Mouse (Mus musculus): ENCODE measurements around the gene Aspdh. TPM values are rescaled to one million over a fixed set of nuclear protein-coding genes. Genes with fewer than 3 reads are reported as not detected.

Gene Aspdh
- polyA plus RNA-seq (2015; fragmentation: Nextera tagmentation; extraction: Ambion mirVana), result 19.4 and 23.5 TPM in 2 replicates

DNA sequence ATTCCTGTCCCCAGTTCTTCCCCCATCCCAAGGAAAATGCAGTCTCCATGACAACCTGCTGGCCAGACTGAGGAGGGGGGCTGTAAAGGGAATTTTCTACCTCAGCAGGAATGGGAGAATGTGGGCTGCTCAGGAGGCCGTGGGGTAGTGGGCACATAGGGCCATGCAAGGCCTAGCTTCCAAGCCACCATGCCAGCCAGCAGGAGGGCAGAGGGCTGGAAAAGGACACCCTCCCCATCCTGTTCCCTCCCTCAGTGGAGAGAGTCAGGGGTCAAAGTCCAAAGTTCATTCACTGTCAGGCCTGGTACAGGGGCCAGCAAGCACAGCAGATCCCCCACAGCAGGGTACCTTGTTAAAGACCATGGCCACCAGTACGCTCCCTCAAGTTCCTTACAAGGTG is at the start of gene Aspdh:
Gene Aspdh (plus strand): TSS at position 281 of the 400 bp plus-strand sequence.
- peak within 1 kb of the TSS; percentile 33 for H3K4me3 ChIP-seq (ENCODE audit: low read depth, low read length)
- H3K4me2 ChIP-seq (ENCODE audit: low read depth, low read length), result peak within 1 kb of the TSS; percentile 39
- H3K36me3 ChIP-seq (ENCODE audit: control insufficient read depth, insufficient read depth), result peaks cover 2% of the 10 kb centered on the region; the same call in 1 of the 2 replicates
- 59% methylated on average over 2 of the region's 2 CpGs for WGBS (ENCODE audit: insufficient replicate concordance)
- no peak within 1 kb of the TSS for H3K27ac ChIP-seq (ENCODE audit: low read length)
- peaks cover 53% of the 10 kb centered on the region for H3K4me1 ChIP-seq (ENCODE audit: control insufficient read depth, low read depth, low read length)
- peaks cover 45% of the 10 kb centered on the region for H3K27me3 ChIP-seq (ENCODE audit: control insufficient read depth, insufficient read depth, low read depth, low read length)
- ATAC-seq (ENCODE audit: low read depth), result no peak
- H3K9me3 ChIP-seq (replicated peaks; ENCODE audit: control insufficient read depth, low read length), result no peaks in the 10 kb centered on the region
- peak within 1 kb of the TSS; percentile 33 for H3K9ac ChIP-seq (ENCODE audit: low read depth, low read length)

DNA sequence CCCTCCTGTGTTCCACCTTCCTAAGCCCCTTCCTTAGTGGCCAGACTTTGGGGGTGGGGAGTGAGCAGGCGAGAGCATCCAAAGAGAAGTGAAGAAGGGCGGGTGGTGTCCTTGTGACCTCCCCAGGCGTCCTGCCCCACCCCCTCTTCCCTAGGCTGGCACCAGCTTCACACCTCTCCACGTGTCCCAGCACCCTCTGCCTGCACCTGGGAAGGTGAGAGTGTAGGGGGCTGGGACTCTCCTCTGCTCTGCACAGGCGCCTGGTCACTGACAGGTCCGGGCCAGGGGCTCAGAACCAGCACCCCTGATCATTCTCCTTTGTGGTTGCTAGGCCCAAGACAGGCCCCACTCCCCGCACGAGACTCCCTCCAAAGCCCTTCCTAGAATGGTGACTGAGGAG is 37.5 kb upstream of the Aspdh start:
- no peak overlapping the region for H3K4me2 ChIP-seq (ENCODE audit: low read depth, low read length)
- no peaks in the 10 kb centered on the region for H3K4me1 ChIP-seq (ENCODE audit: control insufficient read depth, low read depth, low read length)
- H3K27me3 ChIP-seq (ENCODE audit: control insufficient read depth, insufficient read depth, low read depth, low read length), result peaks cover 60% of the 10 kb centered on the region
- H3K27ac ChIP-seq (ENCODE audit: low read length), result no peak overlapping the region
- H3K4me3 ChIP-seq (ENCODE audit: low read depth, low read length), result no peak overlapping the region
- no peaks in the 10 kb centered on the region for H3K36me3 ChIP-seq (ENCODE audit: control insufficient read depth, insufficient read depth)
- 22% methylated on average over 8 of the region's 8 CpGs for WGBS (ENCODE audit: insufficient replicate concordance)
- ATAC-seq (ENCODE audit: low read depth), result no peak
- H3K9ac ChIP-seq (ENCODE audit: low read depth, low read length), result no peak overlapping the region
- H3K9me3 ChIP-seq (replicated peaks; ENCODE audit: control insufficient read depth, low read length), result no peaks in the 10 kb centered on the region

DNA sequence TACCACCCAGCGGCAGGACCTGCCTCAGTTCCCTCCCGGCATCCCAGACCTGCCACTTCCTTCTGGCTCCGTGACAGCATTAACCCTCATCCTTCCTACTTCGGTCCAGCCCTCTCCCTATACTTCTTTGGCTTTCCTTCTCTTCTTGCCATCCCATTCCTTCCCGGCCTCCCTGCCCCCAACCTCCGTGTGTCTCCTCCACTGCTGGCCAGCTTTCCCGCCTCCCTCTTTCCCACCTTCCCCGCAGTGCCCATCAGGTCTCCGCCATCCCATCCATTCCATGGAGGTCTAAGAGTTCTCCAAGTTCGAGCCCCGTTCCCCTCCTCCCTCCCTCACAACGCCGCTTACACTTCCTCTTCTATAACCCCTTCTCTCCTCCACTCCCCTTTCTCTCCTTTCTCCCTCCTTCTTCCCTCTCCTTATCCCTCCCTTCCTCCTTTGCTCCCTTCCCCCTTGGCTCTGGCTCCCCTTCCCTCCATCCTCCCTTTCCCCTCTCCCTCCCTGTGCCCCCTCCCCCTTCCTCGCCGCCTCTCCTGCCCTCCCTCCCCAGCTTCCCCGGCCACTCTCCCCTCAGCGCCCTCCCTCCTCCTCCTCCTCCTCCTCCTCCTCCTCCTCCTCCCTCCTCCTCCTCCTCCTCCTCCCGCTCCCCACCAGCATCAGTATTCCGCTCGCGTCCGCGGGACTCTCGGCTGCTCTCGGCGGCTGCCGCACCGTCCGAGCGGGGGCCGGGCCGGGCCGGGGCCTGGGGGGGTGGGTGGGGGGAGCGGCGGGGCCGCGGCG is 36.8 kb upstream of the Aspdh start:
- Histone ChIP-seq H3K27me3 (ENCODE audit: control insufficient read depth, insufficient read depth, low read depth, low read length) (peaks cover 60% of the 10 kb centered on the region), H3K4me3 (ENCODE audit: low read depth, low read length) (no peak overlapping the region), H3K9ac (ENCODE audit: low read depth, low read length) (no peak overlapping the region), H3K4me1 (ENCODE audit: control insufficient read depth, low read depth, low read length) (peaks cover 2% of the 10 kb centered on the region), H3K9me3 (replicated peaks; ENCODE audit: control insufficient read depth, low read length) (no peaks in the 10 kb centered on the region), H3K27ac (ENCODE audit: low read length) (no peak overlapping the region), H3K36me3 (ENCODE audit: control insufficient read depth, insufficient read depth) (no peaks in the 10 kb centered on the region), H3K4me2 (ENCODE audit: low read depth, low read length) (no peak overlapping the region)
- 4% methylated on average over 16 of the region's 38 CpGs for WGBS (ENCODE audit: insufficient replicate concordance)
- no peak for ATAC-seq (ENCODE audit: low read depth)

DNA sequence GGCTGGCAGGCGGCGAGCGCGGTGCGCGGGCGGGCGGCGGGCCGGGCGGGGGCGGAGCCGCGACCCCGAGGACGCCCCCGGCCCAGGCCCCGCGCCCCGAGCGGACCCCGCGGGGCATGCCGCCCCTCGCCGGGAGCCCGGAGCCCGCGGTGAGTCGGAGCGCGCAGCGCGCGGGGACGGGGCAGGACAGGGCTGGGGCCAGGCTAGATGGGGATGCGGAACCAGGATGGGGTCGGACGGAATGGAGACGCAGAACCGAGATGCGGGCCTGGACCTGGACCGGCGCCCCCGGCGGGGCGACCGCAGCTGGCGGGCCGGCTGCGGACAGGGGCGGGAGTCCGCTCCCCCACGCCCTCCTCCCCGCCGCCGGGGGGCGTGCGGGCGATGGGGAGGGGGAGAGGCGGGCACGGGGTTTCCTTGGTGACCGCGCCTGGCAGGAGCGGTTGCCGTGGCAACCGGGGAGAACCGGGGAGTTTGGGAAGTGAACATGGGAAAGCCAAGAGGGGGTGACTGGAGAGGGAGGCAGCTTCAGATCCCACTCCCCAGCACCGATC is 36.1 kb upstream of the Aspdh start, which contains the start of gene Lrrc4b:
Gene Lrrc4b (plus strand): TSS at position 51 of the 554 bp plus-strand sequence.
- ATAC-seq (ENCODE audit: low read depth), result no peak
- Histone ChIP-seq H3K4me3 (ENCODE audit: low read depth, low read length) (no peak within 1 kb of the TSS), H3K9ac (ENCODE audit: low read depth, low read length) (no peak within 1 kb of the TSS)

DNA sequence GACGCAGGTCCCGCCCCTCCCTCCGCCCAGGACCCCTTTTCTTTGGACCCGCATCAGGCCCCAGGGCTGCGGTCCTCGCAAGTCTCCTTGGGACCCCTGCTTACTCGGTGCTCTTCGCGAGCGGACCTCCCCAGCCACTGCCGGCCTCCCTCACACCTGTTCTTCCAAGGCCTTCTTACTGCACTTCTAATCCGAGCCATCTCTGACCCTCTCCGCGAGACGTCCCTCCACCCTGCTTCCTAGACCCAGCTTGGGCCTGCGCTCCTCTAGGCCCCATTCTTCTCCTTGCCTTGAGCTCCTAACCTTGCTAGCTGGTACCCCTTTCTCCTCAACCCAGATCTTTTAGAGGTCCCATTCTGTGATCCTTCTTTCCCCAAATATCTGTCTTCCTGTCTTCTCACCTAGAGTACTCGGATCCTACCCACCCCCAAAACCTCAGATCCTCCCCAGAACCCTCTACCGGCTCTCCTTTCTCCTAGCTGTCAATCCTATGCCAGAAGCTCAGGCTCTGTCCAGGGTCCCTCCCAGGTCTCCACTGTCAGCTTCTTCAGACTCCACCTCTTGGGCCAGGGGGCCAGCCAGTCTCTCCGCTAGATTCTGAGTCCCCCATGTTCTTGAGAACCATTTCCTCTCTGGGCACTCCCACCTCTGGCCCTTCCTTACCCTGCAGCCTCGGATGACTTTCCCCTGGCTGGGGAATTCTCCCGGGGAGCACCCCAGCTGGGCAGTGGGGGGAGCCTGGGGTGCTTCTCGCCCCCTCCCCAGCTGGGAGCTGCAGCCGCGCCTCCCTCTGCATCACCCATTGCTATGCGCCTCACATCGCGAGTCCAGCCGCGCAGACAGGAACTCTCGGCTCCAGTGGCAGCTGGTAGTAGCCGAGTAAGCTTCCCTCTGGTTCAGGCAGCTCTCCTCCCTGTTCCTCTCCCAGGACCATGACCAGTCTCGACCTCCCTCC is 35.4 kb upstream of the Aspdh start:
- WGBS (ENCODE audit: insufficient replicate concordance), result 6% methylated on average over 31 of the region's 32 CpGs
- H3K36me3 ChIP-seq (ENCODE audit: control insufficient read depth, insufficient read depth), result no peaks in the 10 kb centered on the region
- H3K4me2 ChIP-seq (ENCODE audit: low read depth, low read length), result no peak overlapping the region
- peaks cover 8% of the 10 kb centered on the region for H3K4me1 ChIP-seq (ENCODE audit: control insufficient read depth, low read depth, low read length)
- H3K27me3 ChIP-seq (ENCODE audit: control insufficient read depth, insufficient read depth, low read depth, low read length), result peaks cover 61% of the 10 kb centered on the region
- no peak overlapping the region for H3K9ac ChIP-seq (ENCODE audit: low read depth, low read length)
- H3K9me3 ChIP-seq (replicated peaks; ENCODE audit: control insufficient read depth, low read length), result no peaks in the 10 kb centered on the region
- no peak overlapping the region for H3K27ac ChIP-seq (ENCODE audit: low read length)
- no peak overlapping the region for H3K4me3 ChIP-seq (ENCODE audit: low read depth, low read length)
- ATAC-seq (ENCODE audit: low read depth), result no peak

More for the DNA sequence above, 36.1 kb upstream of the Aspdh start, which contains the start of gene Lrrc4b:
- no peaks in the 10 kb centered on the region for H3K36me3 ChIP-seq (ENCODE audit: control insufficient read depth, insufficient read depth)
- H3K27me3 ChIP-seq (ENCODE audit: control insufficient read depth, insufficient read depth, low read depth, low read length), result peaks cover 60% of the 10 kb centered on the region
- WGBS (ENCODE audit: insufficient replicate concordance), result under 1% methylated on average over 39 of the region's 69 CpGs
- no peaks in the 10 kb centered on the region for H3K9me3 ChIP-seq (replicated peaks; ENCODE audit: control insufficient read depth, low read length)
- no peak within 1 kb of the TSS for H3K27ac ChIP-seq (ENCODE audit: low read length)
- peaks cover 8% of the 10 kb centered on the region for H3K4me1 ChIP-seq (ENCODE audit: control insufficient read depth, low read depth, low read length)
- no peak within 1 kb of the TSS for H3K4me2 ChIP-seq (ENCODE audit: low read depth, low read length)

DNA sequence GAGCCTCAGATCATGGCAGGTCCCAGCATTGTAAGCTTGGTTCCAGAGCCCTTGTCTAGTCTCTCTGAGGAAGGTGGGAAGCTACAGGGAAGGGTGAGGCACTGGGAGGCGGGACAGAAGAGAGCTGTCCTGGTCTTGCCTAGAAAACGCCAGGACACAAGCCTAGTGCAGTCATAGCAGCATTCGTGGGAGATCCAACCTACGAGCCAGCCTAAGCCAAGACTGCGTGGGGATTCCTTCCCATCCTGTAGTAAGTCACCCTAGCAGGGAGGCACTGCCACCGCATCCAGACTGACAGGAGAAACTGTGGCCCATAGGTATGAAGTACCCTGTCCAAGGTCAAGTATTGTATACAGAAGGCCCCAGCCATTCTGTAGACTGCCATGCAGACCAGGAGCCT is 32.6 kb upstream of the Aspdh start:
- H3K27me3 ChIP-seq (ENCODE audit: control insufficient read depth, insufficient read depth, low read depth, low read length), result peaks cover 54% of the 10 kb centered on the region
- H3K9me3 ChIP-seq (replicated peaks; ENCODE audit: control insufficient read depth, low read length), result no peaks in the 10 kb centered on the region
- H3K4me2 ChIP-seq (ENCODE audit: low read depth, low read length), result no peak overlapping the region
- H3K36me3 ChIP-seq (ENCODE audit: control insufficient read depth, insufficient read depth), result no peaks in the 10 kb centered on the region
- ATAC-seq (ENCODE audit: low read depth), result no peak
- H3K27ac ChIP-seq (ENCODE audit: low read length), result no peak overlapping the region
- no peak overlapping the region for H3K4me3 ChIP-seq (ENCODE audit: low read depth, low read length)
- 61% methylated on average over 6 of the region's 6 CpGs for WGBS (ENCODE audit: insufficient replicate concordance)
- peaks cover 13% of the 10 kb centered on the region for H3K4me1 ChIP-seq (ENCODE audit: control insufficient read depth, low read depth, low read length)
- H3K9ac ChIP-seq (ENCODE audit: low read depth, low read length), result no peak overlapping the region

DNA sequence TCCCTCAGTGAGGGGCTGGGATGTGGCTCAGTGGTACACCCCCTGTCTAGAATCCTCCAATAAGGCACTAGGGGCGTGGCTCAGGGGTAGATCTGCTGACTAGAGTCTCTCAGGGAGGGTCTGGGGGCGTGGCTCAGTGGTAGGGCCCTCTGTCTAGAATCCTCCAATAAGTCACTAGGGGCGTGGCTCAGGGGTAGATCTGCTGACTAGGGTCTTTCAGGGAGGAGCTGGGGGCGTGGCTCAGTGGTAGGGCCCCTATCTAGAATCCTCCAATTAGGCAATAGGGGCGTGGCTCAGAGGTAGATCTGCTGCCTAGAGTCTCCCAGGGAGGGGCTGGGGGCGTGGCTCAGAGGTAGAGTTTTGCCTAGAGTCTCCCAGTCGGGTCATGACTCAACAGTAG is 31.8 kb upstream of the Aspdh start:
- peaks cover 13% of the 10 kb centered on the region for H3K4me1 ChIP-seq (ENCODE audit: control insufficient read depth, low read depth, low read length)
- H3K36me3 ChIP-seq (ENCODE audit: control insufficient read depth, insufficient read depth), result no peaks in the 10 kb centered on the region
- ATAC-seq (ENCODE audit: low read depth), result peak; percentile 63
- H3K27ac ChIP-seq (ENCODE audit: low read length), result no peak overlapping the region
- H3K9me3 ChIP-seq (replicated peaks; ENCODE audit: control insufficient read depth, low read length), result no peaks in the 10 kb centered on the region
- H3K4me3 ChIP-seq (ENCODE audit: low read depth, low read length), result no peak overlapping the region
- no peak overlapping the region for H3K4me2 ChIP-seq (ENCODE audit: low read depth, low read length)
- 2% methylated on average over 7 of the region's 7 CpGs for WGBS (ENCODE audit: insufficient replicate concordance)
- peaks cover 45% of the 10 kb centered on the region for H3K27me3 ChIP-seq (ENCODE audit: control insufficient read depth, insufficient read depth, low read depth, low read length)
- H3K9ac ChIP-seq (ENCODE audit: low read depth, low read length), result no peak overlapping the region

DNA sequence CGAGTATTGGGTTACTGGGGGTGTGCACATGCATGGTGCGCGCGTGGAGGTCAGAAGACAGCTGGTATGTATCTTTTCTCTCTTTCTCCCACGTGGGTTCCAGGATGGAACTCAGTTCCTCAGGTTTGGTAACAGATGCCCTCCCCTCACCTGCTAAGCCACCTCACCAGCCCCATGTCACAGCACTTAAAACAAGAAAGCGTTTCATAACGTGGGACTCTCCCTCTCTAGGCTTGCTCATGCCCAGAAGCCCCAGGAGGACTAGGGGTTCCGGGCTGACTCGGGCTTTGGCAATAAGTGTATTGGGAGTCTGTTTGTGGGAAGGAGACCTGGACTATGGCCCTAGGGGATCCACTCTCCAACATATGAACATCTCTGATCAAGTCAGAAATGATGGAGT is 31.1 kb upstream of the Aspdh start:
- no peak for ATAC-seq (ENCODE audit: low read depth)
- Histone ChIP-seq H3K4me2 (ENCODE audit: low read depth, low read length) (no peak overlapping the region), H3K4me3 (ENCODE audit: low read depth, low read length) (no peak overlapping the region), H3K9me3 (replicated peaks; ENCODE audit: control insufficient read depth, low read length) (no peaks in the 10 kb centered on the region), H3K36me3 (ENCODE audit: control insufficient read depth, insufficient read depth) (no peaks in the 10 kb centered on the region), H3K27ac (ENCODE audit: low read length) (no peak overlapping the region), H3K9ac (ENCODE audit: low read depth, low read length) (no peak overlapping the region), H3K4me1 (ENCODE audit: control insufficient read depth, low read depth, low read length) (peaks cover 13% of the 10 kb centered on the region), H3K27me3 (ENCODE audit: control insufficient read depth, insufficient read depth, low read depth, low read length) (peaks cover 38% of the 10 kb centered on the region)
- 63% methylated on average over 9 of the region's 9 CpGs for WGBS (ENCODE audit: insufficient replicate concordance)
